Mouse (Mus musculus): Measurements from ENCODE around the gene Adcy1.

GRCm38 (mm10) chr11:7144369-7144768 is 81.1 kb downstream of the Adcy1 start:
- TF ChIP-seq CHD2 (IDR thresholded peaks at IDR 0.05; ENCODE audit: low read depth, low read length) (no peak), MAFK (IDR thresholded peaks at IDR 0.05; ENCODE audit: insufficient read depth, low read depth, low read length) (no peak), ZC3H11A (IDR thresholded peaks at IDR 0.05; ENCODE audit: borderline replicate concordance, low read depth, low read length) (no peak), HCFC1 (IDR thresholded peaks at IDR 0.05; ENCODE audit: borderline replicate concordance, insufficient read depth, low read length) (no peak)

Measured in ES-E14 (cell line).